Mouse (Mus musculus) C2C12 (cell line): Measurements from ENCODE around the gene Pdxk. TPM values are rescaled to one million over a fixed set of nuclear protein-coding genes. Genes with fewer than 3 reads are reported as not detected.

Source experiments
- H3K27me3 ChIP-seq: one replicate; pipeline ENCODE4 v1.6.1; 2011; ENCODE audit not compliant: control insufficient read depth, insufficient read depth, insufficient read length
- H3K36me3 ChIP-seq: one replicate; pipeline ENCODE4 v1.6.1; 2011; ENCODE audit not compliant: control insufficient read depth, insufficient read depth
- H3K4me3 ChIP-seq: one replicate; pipeline ENCODE4 v1.5.1; 2011; ENCODE audit warnings: mild to moderate bottlenecking, control low read depth; ENCODE audit not compliant: poor library complexity, insufficient read depth, severe bottlenecking
- H3K79me2 ChIP-seq: one replicate; pipeline ENCODE4 v1.6.1; 2011; ENCODE audit not compliant: control insufficient read depth, insufficient read depth
- H3K79me3 ChIP-seq: one replicate; pipeline ENCODE4 v1.6.1; 2011; ENCODE audit warnings: low read depth, control low read depth
- H3ac ChIP-seq: one replicate; pipeline ENCODE3; 2011; ENCODE audit warnings: low read depth; ENCODE audit not compliant: control insufficient read depth, insufficient read length
- CEBPB ChIP-seq: IDR thresholded peaks from one replicate; pipeline ENCODE4 v1.6.1; 2011; ENCODE audit warnings: low read depth, mild to moderate bottlenecking, control low read depth, moderate library complexity
- CTCF ChIP-seq: IDR thresholded peaks from one replicate; pipeline ENCODE4 v1.5.1; 2011; ENCODE audit not compliant: control insufficient read depth, insufficient read depth, insufficient read length
- FOSL1 ChIP-seq: IDR thresholded peaks from one replicate; pipeline ENCODE4 v1.8.0; 2011; ENCODE audit warnings: mild to moderate bottlenecking, low read length; ENCODE audit not compliant: poor library complexity, insufficient read depth, severe bottlenecking
- MAX ChIP-seq: IDR thresholded peaks from one replicate; pipeline ENCODE4 v1.6.1; 2011; ENCODE audit warnings: mild to moderate bottlenecking, control low read depth
- MYOD1 ChIP-seq: IDR thresholded peaks from one replicate; pipeline ENCODE4 v1.6.1; 2011; ENCODE audit warnings: low read depth; ENCODE audit not compliant: control insufficient read depth, insufficient read length
- MYOG ChIP-seq: IDR thresholded peaks from one replicate; pipeline ENCODE4 v1.6.1; 2011; ENCODE audit not compliant: control insufficient read depth, insufficient read length; ENCODE audit errors: extremely low read depth
- USF1 ChIP-seq: IDR thresholded peaks from one replicate; pipeline ENCODE4 v1.6.1; 2011; ENCODE audit warnings: low read depth, mild to moderate bottlenecking, control low read depth, moderate library complexity
- polyA plus RNA-seq: library from polyadenylated mRNA; unstranded; fragments of >200 nt; fragmentation: generic; extraction: Trizol; gene quantifications from one replicate; pipeline ENCODE4 v1.2.1, GENCODE M21; 2012; ENCODE audit warnings: missing spikeins

Gene Pdxk
- polyA plus RNA-seq, 1 experiment: 10.6 TPM

DNA sequence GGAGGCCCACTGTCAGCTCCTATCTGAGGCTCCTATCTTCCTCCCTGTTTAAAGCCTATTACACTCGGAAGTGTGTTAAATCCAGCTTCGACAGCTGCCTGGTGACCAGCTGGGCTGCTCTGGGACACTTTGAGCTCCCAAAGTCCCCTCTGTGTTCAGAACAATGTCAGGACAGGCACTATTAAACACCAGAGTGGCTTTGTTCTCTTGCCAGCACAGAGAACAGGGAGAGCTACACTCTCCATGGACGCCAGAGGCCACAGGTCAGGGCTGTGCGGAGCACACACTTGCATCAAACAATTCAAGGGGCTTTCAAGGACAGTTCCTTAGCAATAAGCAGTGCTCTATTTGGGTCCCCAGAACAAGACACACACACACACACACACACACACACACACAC is 12.1 kb downstream of the Pdxk start:
- no peaks in the 10 kb centered on the region for H3K27me3 ChIP-seq
- no peak for TF ChIP-seq CTCF
- TF ChIP-seq MAX: no peak
- TF ChIP-seq CEBPB: no peak
- TF ChIP-seq MYOD1: no peak
- TF ChIP-seq MYOG: no peak
- no peak for TF ChIP-seq FOSL1
- TF ChIP-seq USF1: no peak

DNA sequence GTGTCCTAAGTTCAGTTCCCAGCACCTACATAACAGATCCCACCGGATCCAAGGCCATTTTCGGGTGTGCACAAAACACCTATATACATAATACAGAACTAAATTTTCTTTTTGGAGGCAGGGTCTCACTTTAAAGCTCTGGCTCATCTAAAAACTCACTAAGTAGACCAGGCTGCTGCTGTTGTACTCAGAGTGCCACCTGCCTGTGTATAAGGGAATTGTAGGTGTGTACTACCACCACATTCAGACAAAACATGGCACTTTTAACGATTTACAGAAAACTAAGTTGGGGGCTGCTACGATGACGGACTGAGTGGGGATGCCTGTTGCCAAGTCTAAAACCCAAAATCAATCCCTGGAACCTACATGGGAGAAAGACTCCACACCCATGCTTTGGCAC is 14.0 kb downstream of the Pdxk start:
- H3ac ChIP-seq: no peak overlapping the region
- no peaks in the 10 kb centered on the region for H3K79me3 ChIP-seq
- no peaks in the 10 kb centered on the region for H3K27me3 ChIP-seq
- no peaks in the 10 kb centered on the region for H3K79me2 ChIP-seq
- peaks cover 17% of the 10 kb centered on the region for H3K36me3 ChIP-seq
- no peak overlapping the region for H3K4me3 ChIP-seq
- TF ChIP-seq MAX (no peak), CEBPB (no peak), FOSL1 (no peak), MYOG (no peak), USF1 (no peak), MYOD1 (no peak), CTCF (no peak)

More for the DNA sequence above, 12.1 kb downstream of the Pdxk start:
- Histone ChIP-seq H3K79me2 (no peaks in the 10 kb centered on the region), H3K36me3 (peaks cover 12% of the 10 kb centered on the region), H3K79me3 (no peaks in the 10 kb centered on the region), H3ac (no peak overlapping the region), H3K4me3 (no peak overlapping the region)

DNA sequence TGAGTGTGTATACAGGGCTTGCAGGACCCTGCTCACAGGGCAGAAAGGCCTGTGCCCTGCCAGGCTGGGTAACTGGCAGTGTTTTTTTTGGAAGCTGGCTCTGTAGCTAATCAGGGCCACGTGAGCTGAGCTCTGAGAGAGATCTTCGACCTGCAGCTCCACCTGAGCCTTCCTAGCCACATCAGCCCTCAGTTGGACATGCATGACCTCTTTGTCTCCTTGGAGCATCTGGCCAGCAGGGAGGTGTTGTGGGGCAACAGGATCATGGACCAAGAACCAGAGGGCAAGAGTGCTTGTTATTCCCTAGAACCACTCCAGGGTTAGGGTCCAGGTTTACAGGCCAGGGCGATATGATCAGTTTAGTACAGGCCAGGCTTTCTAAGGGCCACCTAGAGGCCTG is 17.4 kb downstream of the Pdxk start:
- peaks cover 21% of the 10 kb centered on the region for H3K36me3 ChIP-seq
- H3K4me3 ChIP-seq: no peak overlapping the region

DNA sequence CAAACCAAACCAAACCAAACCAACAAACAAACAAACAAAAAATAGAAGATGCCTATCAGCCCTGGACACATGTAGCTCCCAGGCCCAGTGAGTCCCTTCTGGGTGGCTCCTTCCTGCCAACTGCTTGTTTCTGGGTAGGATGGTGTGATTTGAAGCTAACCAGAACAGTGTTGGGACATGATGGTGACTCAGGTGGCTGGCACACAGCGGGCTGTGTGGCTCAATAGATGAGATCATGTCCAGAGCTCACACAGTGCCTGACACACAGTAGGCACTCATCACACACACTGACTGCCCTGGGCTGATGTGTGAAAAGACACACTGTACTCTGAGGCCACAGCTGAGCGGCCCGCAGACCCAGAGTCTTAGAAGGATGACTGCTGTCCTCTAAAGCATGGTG is 18.6 kb downstream of the Pdxk start:
- peaks cover 21% of the 10 kb centered on the region for H3K36me3 ChIP-seq
- H3K79me2 ChIP-seq: no peaks in the 10 kb centered on the region
- no peaks in the 10 kb centered on the region for H3K79me3 ChIP-seq
- TF ChIP-seq MYOG (no peak), MAX (no peak), USF1 (no peak), FOSL1 (no peak), CEBPB (no peak), MYOD1 (no peak), CTCF (no peak)
- H3K4me3 ChIP-seq: no peak overlapping the region
- H3K27me3 ChIP-seq: no peaks in the 10 kb centered on the region
- no peak overlapping the region for H3ac ChIP-seq

More for the DNA sequence above, 17.4 kb downstream of the Pdxk start:
- Histone ChIP-seq H3K79me3 (no peaks in the 10 kb centered on the region), H3K27me3 (no peaks in the 10 kb centered on the region), H3K79me2 (no peaks in the 10 kb centered on the region), H3ac (no peak overlapping the region)
- TF ChIP-seq USF1 (no peak), CEBPB (no peak), CTCF (no peak), MAX (no peak), FOSL1 (no peak), MYOG (no peak), MYOD1 (no peak)

DNA sequence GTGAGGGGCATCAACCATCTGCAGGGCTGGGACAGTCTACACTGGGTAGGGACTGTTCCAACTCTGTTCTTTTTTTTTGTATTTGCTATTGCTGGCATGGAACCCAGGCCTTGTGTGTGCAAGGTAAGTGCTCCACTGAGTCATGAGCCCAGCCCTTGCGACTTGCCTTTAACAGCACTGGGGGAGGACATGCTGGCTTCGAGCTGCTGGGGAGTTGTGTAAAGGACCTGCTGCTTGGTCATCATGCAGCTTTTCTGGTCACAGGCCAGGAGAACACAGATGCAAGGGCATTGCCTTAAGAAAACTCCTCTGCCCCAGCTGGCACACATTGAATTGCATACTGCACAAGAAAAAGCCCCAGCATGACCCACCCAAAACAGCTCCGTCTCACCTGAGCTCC is 22.5 kb downstream of the Pdxk start:
- H3K36me3 ChIP-seq: peaks cover 10% of the 10 kb centered on the region
- no peaks in the 10 kb centered on the region for H3K79me2 ChIP-seq
- no peaks in the 10 kb centered on the region for H3K79me3 ChIP-seq
- H3ac ChIP-seq: no peak overlapping the region
- no peaks in the 10 kb centered on the region for H3K27me3 ChIP-seq
- TF ChIP-seq MAX: no peak
- no peak for TF ChIP-seq CEBPB
- TF ChIP-seq CTCF: no peak
- no peak for TF ChIP-seq MYOG
- no peak for TF ChIP-seq FOSL1
- no peak for TF ChIP-seq USF1
- no peak for TF ChIP-seq MYOD1
- H3K4me3 ChIP-seq: no peak overlapping the region

DNA sequence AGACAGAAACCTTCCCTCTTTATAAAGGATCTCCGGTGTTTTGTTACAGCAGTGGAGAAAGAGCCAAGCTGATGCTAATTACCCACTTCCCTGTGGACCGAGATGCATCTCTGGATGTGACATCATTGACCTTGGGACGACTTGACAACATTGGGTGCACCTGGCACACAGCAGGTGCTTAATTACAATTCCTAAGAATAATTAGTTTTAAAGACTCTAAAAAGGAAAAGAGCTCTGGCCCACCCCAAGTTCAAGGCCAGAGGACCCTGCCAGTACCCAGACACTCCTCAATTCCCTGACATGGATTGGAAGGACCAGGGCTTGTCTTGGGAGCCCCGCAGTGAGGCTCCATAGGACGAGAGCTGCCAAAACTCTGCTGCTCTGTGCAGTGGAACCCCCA is 23.2 kb downstream of the Pdxk start:
- no peak for TF ChIP-seq MAX
- TF ChIP-seq USF1: no peak
- TF ChIP-seq CEBPB: no peak
- no peak for TF ChIP-seq MYOD1
- TF ChIP-seq MYOG: no peak
- no peak for TF ChIP-seq CTCF
- no peak for TF ChIP-seq FOSL1
- H3ac ChIP-seq: no peak overlapping the region
- H3K79me2 ChIP-seq: no peaks in the 10 kb centered on the region
- no peaks in the 10 kb centered on the region for H3K27me3 ChIP-seq
- peaks cover 10% of the 10 kb centered on the region for H3K36me3 ChIP-seq
- no peak overlapping the region for H3K4me3 ChIP-seq
- H3K79me3 ChIP-seq: no peaks in the 10 kb centered on the region
